Mouse (Mus musculus): Measurements from ENCODE around the gene 4930402H24Rik.

- TF ChIP-seq CTCF (conservative IDR thresholded peaks at IDR 0.05; ENCODE audit: low read length): no peak
- TF ChIP-seq NANOG (IDR thresholded peaks at IDR 0.05; ENCODE audit: borderline replicate concordance, low read length): no peak
- no peak for TF ChIP-seq POU5F1 (IDR thresholded peaks at IDR 0.05; ENCODE audit: borderline replicate concordance, low read length)
Measured at GRCm38 (mm10) chr2:130657541-130657940, 248.7 kb downstream of the 4930402H24Rik start.
